Mouse (Mus musculus): Measurements from ENCODE around the gene Tmem126b. TPM values are rescaled to one million over a fixed set of nuclear protein-coding genes. Genes with fewer than 3 reads are reported as not detected.

Tmem126b gene
- polyA plus RNA-seq (2012; rRNA removed), result 22.4 and 22.5 TPM in 2 replicates

DNA sequence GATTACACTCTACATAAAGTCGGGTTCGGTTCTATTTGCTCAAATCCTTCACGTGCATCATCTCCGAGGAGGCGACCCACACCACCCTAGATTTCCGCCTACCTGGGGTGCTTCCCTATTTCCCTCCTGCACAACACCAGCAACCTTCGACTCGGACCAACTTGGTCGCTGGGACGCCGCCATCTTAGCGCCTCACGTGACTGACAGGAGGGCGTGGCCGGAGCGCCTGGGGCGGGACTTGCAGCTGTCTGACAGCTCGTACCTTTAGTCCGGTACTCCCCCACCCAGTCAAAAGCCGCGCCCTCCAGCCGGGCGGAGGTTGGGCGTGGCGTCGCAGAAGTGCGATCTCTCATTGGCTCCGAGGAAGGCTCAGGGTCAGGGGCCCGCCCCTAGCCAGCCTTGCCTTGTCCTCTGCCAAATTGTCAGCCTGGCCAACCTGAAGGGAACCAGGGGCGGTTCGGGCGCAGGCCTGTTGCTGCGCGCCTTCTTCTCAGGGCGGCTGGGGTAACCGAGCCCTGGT is at the start of gene Tmem126b:
Gene Tmem126b (minus strand): TSS at position 209 of the 520 bp plus-strand sequence.

GRCm38 (mm10) chr7:90476313-90477245 is 778 bp upstream of the Tmem126b start, which contains the start of gene Dlg2:
Gene Dlg2 (plus strand): TSS chr7:90476672.

GRCm38 (mm10) chr7:90456845-90457468 is 18.8 kb downstream of the Tmem126b start, which contains the start of gene Tmem126a:
Gene Tmem126a (minus strand): TSS chr7:90457229.

DNA sequence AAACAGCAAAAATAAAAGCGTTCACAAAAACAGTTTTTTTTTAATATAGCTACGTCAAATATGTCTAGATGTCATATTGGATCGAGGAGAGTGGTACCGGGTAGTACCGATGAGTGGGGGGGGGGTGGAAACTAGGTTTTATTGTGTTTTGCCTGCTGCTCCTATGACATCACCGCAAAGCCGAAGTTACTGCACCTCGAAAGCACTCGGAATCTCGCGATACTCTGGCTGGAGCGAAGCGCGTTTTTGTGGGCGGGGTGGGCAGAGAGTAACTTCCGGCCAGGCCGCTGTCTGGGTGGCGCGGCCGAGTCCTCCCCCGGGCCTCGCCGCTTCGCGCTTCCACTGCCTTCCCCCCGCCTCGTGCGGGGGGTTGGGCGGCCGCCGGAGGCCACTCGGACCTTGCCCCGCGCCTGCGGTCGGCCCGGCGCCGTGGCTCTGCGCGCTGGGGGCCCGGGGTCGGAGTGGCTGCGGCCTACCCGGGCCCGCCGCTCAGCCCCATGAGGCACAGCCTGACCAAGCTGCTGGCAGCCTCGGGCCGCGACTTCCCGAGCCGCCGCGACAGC is 33.2 kb downstream of the Tmem126b start, which contains the start of gene Crebzf:
Gene Crebzf (plus strand): TSS at position 212 of the 563 bp plus-strand sequence.

GRCm38 (mm10) chr7:90426020-90427001 is 49.5 kb downstream of the Tmem126b start, which contains the start of gene Ccdc89:
Gene Ccdc89 (plus strand): TSS chr7:90426577.

Other genes with a start within 250 kb of the Tmem126b start
- gene Ccdc83, start 210.2 kb downstream of the Tmem126b start, polyA plus RNA-seq (2012; rRNA removed), result not detected in 2 replicates
- 5.0 and 10.0 TPM in 2 replicates for gene Sytl2, start 173.7 kb downstream of the Tmem126b start, polyA plus RNA-seq (2012; rRNA removed)
- 1.1 and 1.3 TPM in 2 replicates for gene Ccdc89, start 49.4 kb downstream of the Tmem126b start, polyA plus RNA-seq (2012; rRNA removed)
- 172 and 174 TPM in 2 replicates for gene Crebzf, start 33.3 kb downstream of the Tmem126b start, polyA plus RNA-seq (2012; rRNA removed)
- gene Tmem126a, start 18.8 kb downstream of the Tmem126b start, polyA plus RNA-seq (2012; rRNA removed), result 52.7 and 59.5 TPM in 2 replicates
- 28.1 and 30.8 TPM in 2 replicates for gene Dlg2, start 671 bp upstream of the Tmem126b start, polyA plus RNA-seq (2012; rRNA removed)